Mouse (Mus musculus): ENCODE results near the gene Cfap65. TPM values are rescaled to one million over a fixed set of nuclear protein-coding genes. Genes with fewer than 3 reads are reported as not detected.

Cfap65 gene
- polyA plus RNA-seq, 1 experiment, result 1.6 TPM

DNA sequence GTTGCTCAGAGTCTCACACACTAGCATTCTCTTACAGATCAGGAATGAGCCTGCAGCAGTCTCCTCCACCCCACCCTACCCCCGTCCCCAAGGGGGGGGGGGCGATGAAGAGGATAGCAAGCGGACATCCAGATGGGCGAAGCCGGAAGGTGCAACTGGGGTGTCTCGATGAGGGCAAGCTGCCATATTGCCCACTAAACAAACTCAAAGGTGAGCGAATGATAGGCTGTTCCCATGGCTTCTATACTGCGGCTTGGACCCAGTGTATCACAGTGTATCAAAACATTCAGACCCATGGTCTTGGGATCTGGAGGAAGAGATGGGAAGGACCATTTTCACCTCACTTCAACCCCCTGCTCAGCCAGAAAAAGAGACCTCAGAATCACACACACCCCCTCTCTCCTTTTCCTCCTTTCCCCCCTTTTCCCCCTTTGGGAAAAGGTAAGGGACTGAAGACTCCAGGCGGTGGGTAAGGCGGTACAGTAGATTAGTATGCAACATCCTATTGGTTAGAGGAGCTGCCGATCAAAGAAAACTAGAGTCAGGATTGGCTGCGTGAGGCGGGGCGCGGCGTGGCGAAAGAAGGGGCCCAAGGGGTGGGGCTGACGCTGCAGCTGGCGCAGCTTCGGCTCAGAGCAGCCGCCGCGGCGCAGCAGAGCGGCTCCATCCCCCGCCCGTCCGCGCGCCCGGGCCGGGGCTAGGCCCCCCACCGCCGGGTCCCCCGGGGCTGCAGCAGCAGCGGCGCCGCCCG, 80.9 kb downstream of the Cfap65 start, which contains the start of gene Cdk5r2:
Cdk5r2 (plus strand) TSS at position 629 of the 751 bp plus-strand sequence.
- Histone ChIP-seq H3K27me3 (replicated peaks; ENCODE audit: control insufficient read depth, insufficient read depth, low read length) (peaks cover 17% of the 10 kb centered on the region), H3K27ac (ENCODE audit: insufficient read depth, low read depth, low read length) (no peak within 1 kb of the TSS), H3K4me1 (ENCODE audit: control insufficient read depth, insufficient read depth, low read length) (peaks cover 4% of the 10 kb centered on the region; the same call in 1 of the 2 replicates), H3K36me3 (ENCODE audit: control insufficient read depth, insufficient read depth, low read length) (no peaks in the 10 kb centered on the region), H3K4me3 (ENCODE audit: insufficient read depth, low read depth, low read length) (peak within 1 kb of the TSS; percentile 41)
- TF ChIP-seq CTCF (conservative IDR thresholded peaks at IDR 0.05; ENCODE audit: insufficient read depth, insufficient read length, low read depth, low read length) (no peak), POLR2A (IDR thresholded peaks at IDR 0.05; ENCODE audit: low read depth, low read length) (no peak)
- WGBS, result 5% methylated on average over 38 of the region's 39 CpGs
- peak; percentile 92 for DNase-seq

Other genes starting within 250 kb of the Cfap65 start
- 31.7 and 34.6 TPM in 2 replicates for gene Cyp27a1, start 222.0 kb downstream of the Cfap65 start, polyA plus RNA-seq (2012; rRNA removed)
- 2.9 TPM in 2 replicates for gene Prkag3, start 186.4 kb downstream of the Cfap65 start, polyA plus RNA-seq (2012; rRNA removed)
- gene Wnt6, start 163.7 kb downstream of the Cfap65 start, polyA plus RNA-seq (2012; rRNA removed), result 0.27 and 0.48 TPM in 2 replicates
- 1.2 TPM in 2 replicates for gene Wnt10a, start 144.1 kb downstream of the Cfap65 start, polyA plus RNA-seq (2012; rRNA removed)
- 0.14 and 0.31 TPM in 2 replicates for gene Cdk5r2, start 80.7 kb downstream of the Cfap65 start, polyA plus RNA-seq (2012; rRNA removed)
- gene Fev, start 50.2 kb downstream of the Cfap65 start, polyA plus RNA-seq (2012; rRNA removed), result not detected in 2 replicates
- not detected in 2 replicates for gene Cryba2, start 42.5 kb downstream of the Cfap65 start, polyA plus RNA-seq (2012; rRNA removed)
- gene Ihh, start 16.1 kb upstream of the Cfap65 start, polyA plus RNA-seq (2012; rRNA removed), result 30.3 and 43.5 TPM in 2 replicates
- 2.9 and 4.2 TPM in 2 replicates for gene Nhej1, start 189.6 kb upstream of the Cfap65 start, polyA plus RNA-seq (2012; rRNA removed)
- gene Slc23a3, start 198.3 kb upstream of the Cfap65 start, polyA plus RNA-seq (2012; rRNA removed), result 12.8 and 25.2 TPM in 2 replicates
- gene Cnppd1, start 207.1 kb upstream of the Cfap65 start, polyA plus RNA-seq (2012; rRNA removed), result 67.7 and 70.8 TPM in 2 replicates
- gene Retreg2, start 207.2 kb upstream of the Cfap65 start, polyA plus RNA-seq (2012; rRNA removed), result 225 and 237 TPM in 2 replicates
- 61.6 and 73.7 TPM in 2 replicates for gene Zfand2b, start 233.0 kb upstream of the Cfap65 start, polyA plus RNA-seq (2012; rRNA removed)
- gene Abcb6, start 244.8 kb upstream of the Cfap65 start, polyA plus RNA-seq (2012; rRNA removed), result 41.3 and 47.0 TPM in 2 replicates